In genomic region chr7:16942861-16943260, GRCm38 (mm10) we compare ENCODE assay signal across 24 mouse cellular contexts. TPM values are rescaled to one million over a fixed set of nuclear protein-coding genes. Genes with fewer than 3 reads are reported as not detected.
A peak's percentile ranks its signal among the peaks of the same experiment; 100 is the strongest.
DNase-seq lines count a peak whose midpoint lies in the region; ATAC-seq and TF ChIP-seq lines count a peak whose summit lies in the region.
"Had no signal": no experiment of that assay in that cellular context is flagged by ENCODE, and none has a peak within 500 bp of the region (broad histone marks: within the 10 kb centered on the region; RNA-seq: fewer than 3 reads in every experiment).

No protein-coding gene starts in this region.

- DNase-seq in layer of hippocampus, adult 2 months (ENCODE audit: low spot score in 2 of 2), result no peak
- no peak for DNase-seq in layer of hippocampus, postnatal 10 days (ENCODE audit: low spot score in 2 of 2)
- peak; percentile 84 for DNase-seq in brain, embryonic 14.5 days (ENCODE audit: low read depth)
- DNase-seq in frontal cortex, postnatal 14 days (ENCODE audit: low spot score in 2 of 2), result no peak
- no peak for DNase-seq in Muller cell, postnatal 12 days (ENCODE audit: inconsistent ontology term)
- DNase-seq: adrenal gland, postnatal 25 days; cerebellum, adult 9-11 months; gastrocnemius, postnatal 10 days; heart, adult 2 months; kidney, adult 8-10 months; kidney, postnatal 25 days; layer of hippocampus, adult 9-11 months; right cerebral cortex, postnatal 25 days; thymus, postnatal 25 days had no signal

- no peak for ATAC-seq in hindbrain, embryonic 15.5 days (ENCODE audit: low FRiP score, low read depth)
- no peak for ATAC-seq in neural tube, embryonic 14.5 days (ENCODE audit: low read depth)
- ATAC-seq in megakaryocyte-erythroid progenitor cell, adult 5-6 weeks (replicated peaks; ENCODE audit: low FRiP score, low TSS enrichment, poor library complexity, severe bottlenecking), result no peak
- ATAC-seq: activated CD4-positive, CD25-positive, alpha-beta regulatory T cell, adult 4 months; Patski had no signal

- H3K4me3 ChIP-seq in layer of hippocampus, adult 2 months, result no peak overlapping the region
- no peak overlapping the region for H3K4me3 ChIP-seq in hindbrain, embryonic 15.5 days
- no peak overlapping the region for H3K4me3 ChIP-seq in neural tube, embryonic 14.5 days (ENCODE audit: low read depth, low read length)
- H3K4me3 ChIP-seq: heart, adult 2 months; heart, embryonic 15.5 days; limb, embryonic 12.5 days had no signal

- H3K27ac ChIP-seq in layer of hippocampus, adult 2 months, result peak overlapping the region; percentile 78
- peak overlapping the region; percentile 95 for H3K27ac ChIP-seq in hindbrain, embryonic 15.5 days (replicated peaks)
- peak overlapping the region; percentile 94 for H3K27ac ChIP-seq in neural tube, embryonic 14.5 days (ENCODE audit: low read depth, low read length)
- H3K27ac ChIP-seq: heart, adult 2 months; heart, embryonic 15.5 days; limb, embryonic 12.5 days; liver, embryonic 14.5 days; stomach, postnatal 0 days had no signal

- TF ChIP-seq CTCF in layer of hippocampus, adult 2 months (conservative IDR thresholded peaks at IDR 0.05), result no peak
- no peak for TF ChIP-seq CTCF in brain, embryonic 14.5 days (IDR thresholded peaks at IDR 0.05; ENCODE audit: borderline replicate concordance, extremely low read depth, insufficient read depth, insufficient read length)

- H3K27me3 ChIP-seq in hindbrain, embryonic 15.5 days, result no peaks in the 10 kb centered on the region
- H3K27me3 ChIP-seq in neural tube, embryonic 14.5 days (ENCODE audit: control insufficient read depth, insufficient read depth, low read length), result no peaks in the 10 kb centered on the region
- H3K27me3 ChIP-seq: Patski had no signal

- no peaks in the 10 kb centered on the region for H3K9me3 ChIP-seq in hindbrain, embryonic 15.5 days
- H3K9me3 ChIP-seq in neural tube, embryonic 14.5 days (ENCODE audit: control insufficient read depth, low read length), result no peaks in the 10 kb centered on the region
- H3K9me3 ChIP-seq: heart, embryonic 15.5 days; limb, embryonic 12.5 days had no signal

- H3K4me2 ChIP-seq in hindbrain, embryonic 15.5 days, result no peak overlapping the region
- H3K4me2 ChIP-seq in neural tube, embryonic 14.5 days (ENCODE audit: low read depth, low read length), result no peak overlapping the region
- H3K4me2 ChIP-seq: heart, embryonic 15.5 days; limb, embryonic 12.5 days had no signal

- H3K4me1 ChIP-seq in hindbrain, embryonic 15.5 days (replicated peaks), result peaks cover 78% of the 10 kb centered on the region
- peaks cover 27% of the 10 kb centered on the region for H3K4me1 ChIP-seq in neural tube, embryonic 14.5 days (ENCODE audit: control insufficient read depth, insufficient read depth, low read length)

- TF ChIP-seq POLR2A in brain, embryonic 14.5 days (IDR thresholded peaks at IDR 0.05; ENCODE audit: borderline replicate concordance, extremely low read depth, insufficient read depth, insufficient read length, poor library complexity, severe bottlenecking), result no peak

- H3K36me3 ChIP-seq in hindbrain, embryonic 15.5 days, result no peaks in the 10 kb centered on the region
- no peaks in the 10 kb centered on the region for H3K36me3 ChIP-seq in neural tube, embryonic 14.5 days (ENCODE audit: control insufficient read depth, insufficient read depth, low read length)
- H3K36me3 ChIP-seq: heart, embryonic 15.5 days; limb, embryonic 12.5 days had no signal

- H3K9ac ChIP-seq in hindbrain, embryonic 15.5 days, result no peak overlapping the region
- no peak overlapping the region for H3K9ac ChIP-seq in neural tube, embryonic 14.5 days (replicated peaks; ENCODE audit: low read depth, low read length)
- H3K9ac ChIP-seq: heart, embryonic 15.5 days; limb, embryonic 12.5 days; liver, embryonic 14.5 days had no signal

- WGBS in hindbrain, embryonic 15.5 days, result 22% methylated on average over 4 of the region's 4 CpGs
- WGBS in neural tube, embryonic 14.5 days, result 44% methylated on average over 4 of the region's 4 CpGs

RNA-seq across cellular contexts. Expression of gene Pnmal2, which starts 1.6 kb away (rescaled TPM):
- 100 to 1,000 TPM; 348 to 373 TPM for total RNA-seq in layer of hippocampus, adult 2 months (2021)
- total RNA-seq in layer of hippocampus, postnatal 10 days (2021), result 100 to 1,000 TPM; 229 to 232 TPM
- polyA plus RNA-seq in brain, embryonic 14.5 days (2012; rRNA removed), result 44.9 and 96.9 TPM in 2 replicates
- polyA plus RNA-seq in hindbrain, embryonic 15.5 days (2015; fragmentation: Nextera tagmentation; extraction: Ambion mirVana), result 142 and 150 TPM in 2 replicates
- 68.1 and 92.1 TPM in 2 replicates for polyA plus RNA-seq in neural tube, embryonic 14.5 days (2014; fragmentation: Nextera tagmentation; extraction: Ambion mirVana)
- total RNA-seq in megakaryocyte-erythroid progenitor cell, adult 5-6 weeks (2014; fragmentation: Nextera tagmentation), result not detected in 2 replicates
- total RNA-seq in megakaryocyte-erythroid progenitor cell, adult 5-6 weeks (2017), result not detected in 2 replicates
- total RNA-seq: megakaryocyte progenitor cell, adult 5-6 weeks had no signal
- polyA plus RNA-seq: activated CD4-positive, CD25-positive, alpha-beta regulatory T cell, adult 4 months had no signal

RNA-seq across cellular contexts. Expression of gene Pnmal1, which starts 16.6 kb away (rescaled TPM):
- total RNA-seq in layer of hippocampus, adult 2 months (2021), result 100 to 1,000 TPM; 103 to 121 TPM
- 10 to 100 TPM; 59.8 to 62.2 TPM for total RNA-seq in layer of hippocampus, postnatal 10 days (2021)
- polyA plus RNA-seq in brain, embryonic 14.5 days (2012; rRNA removed), result 28.0 and 34.5 TPM in 2 replicates
- 52.6 and 57.5 TPM in 2 replicates for polyA plus RNA-seq in hindbrain, embryonic 15.5 days (2015; fragmentation: Nextera tagmentation; extraction: Ambion mirVana)
- polyA plus RNA-seq in neural tube, embryonic 14.5 days (2014; fragmentation: Nextera tagmentation; extraction: Ambion mirVana), result 60.1 and 60.7 TPM in 2 replicates
- not detected in 2 replicates for total RNA-seq in megakaryocyte-erythroid progenitor cell, adult 5-6 weeks (2014; fragmentation: Nextera tagmentation)
- total RNA-seq in megakaryocyte-erythroid progenitor cell, adult 5-6 weeks (2017), result not detected in 2 replicates
- total RNA-seq: megakaryocyte progenitor cell, adult 5-6 weeks had no signal
- polyA plus RNA-seq: activated CD4-positive, CD25-positive, alpha-beta regulatory T cell, adult 4 months; Patski had no signal

RNA-seq across cellular contexts. Expression of gene Calm3, which starts 18.9 kb away (rescaled TPM):
- total RNA-seq in layer of hippocampus, adult 2 months (2021), result 1,000 to 10,000 TPM; 2,074 to 2,160 TPM
- 1,000 to 10,000 TPM; 2,090 to 2,190 TPM for total RNA-seq in layer of hippocampus, postnatal 10 days (2021)
- 580 and 837 TPM in 2 replicates for polyA plus RNA-seq in brain, embryonic 14.5 days (2012; rRNA removed)
- polyA plus RNA-seq in hindbrain, embryonic 15.5 days (2015; fragmentation: Nextera tagmentation; extraction: Ambion mirVana), result 382 and 391 TPM in 2 replicates
- 412 and 503 TPM in 2 replicates for polyA plus RNA-seq in neural tube, embryonic 14.5 days (2014; fragmentation: Nextera tagmentation; extraction: Ambion mirVana)
- 291 and 377 TPM in 2 replicates for total RNA-seq in megakaryocyte-erythroid progenitor cell, adult 5-6 weeks (2014; fragmentation: Nextera tagmentation)
- total RNA-seq in megakaryocyte-erythroid progenitor cell, adult 5-6 weeks (2017), result 512 and 515 TPM in 2 replicates

RNA-seq across cellular contexts. Expression of gene Ptgir, which starts 36.6 kb away (rescaled TPM):
- under 1 TPM; 0.10 to 0.20 TPM for total RNA-seq in layer of hippocampus, adult 2 months (2021)
- total RNA-seq in layer of hippocampus, postnatal 10 days (2021), result not detected
- polyA plus RNA-seq in brain, embryonic 14.5 days (2012; rRNA removed), result 0.47 and 0.75 TPM in 2 replicates
- polyA plus RNA-seq in hindbrain, embryonic 15.5 days (2015; fragmentation: Nextera tagmentation; extraction: Ambion mirVana), result 0.13 and 0.52 TPM in 2 replicates
- polyA plus RNA-seq in neural tube, embryonic 14.5 days (2014; fragmentation: Nextera tagmentation; extraction: Ambion mirVana), result 1.2 TPM in 1 of 2 replicates, not detected in the other
- total RNA-seq in megakaryocyte-erythroid progenitor cell, adult 5-6 weeks (2014; fragmentation: Nextera tagmentation), result not detected in 2 replicates
- total RNA-seq in megakaryocyte-erythroid progenitor cell, adult 5-6 weeks (2017), result not detected in 2 replicates
- polyA plus RNA-seq: Patski had no signal

RNA-seq across cellular contexts. Expression of gene Gm42372, which starts 40.0 kb away (rescaled TPM):
- total RNA-seq in layer of hippocampus, adult 2 months (2021), result 10 to 100 TPM; 52.3 to 55.5 TPM
- total RNA-seq in layer of hippocampus, postnatal 10 days (2021), result 10 to 100 TPM; 42.9 to 44.8 TPM
- 5.2 and 19.6 TPM in 2 replicates for polyA plus RNA-seq in brain, embryonic 14.5 days (2012; rRNA removed)
- polyA plus RNA-seq in hindbrain, embryonic 15.5 days (2015; fragmentation: Nextera tagmentation; extraction: Ambion mirVana), result 5.9 and 6.0 TPM in 2 replicates
- 7.4 and 10.1 TPM in 2 replicates for polyA plus RNA-seq in neural tube, embryonic 14.5 days (2014; fragmentation: Nextera tagmentation; extraction: Ambion mirVana)
- 0.28 and 0.35 TPM in 2 replicates for total RNA-seq in megakaryocyte-erythroid progenitor cell, adult 5-6 weeks (2014; fragmentation: Nextera tagmentation)
- total RNA-seq in megakaryocyte-erythroid progenitor cell, adult 5-6 weeks (2017), result not detected in 2 replicates
- total RNA-seq: heart, adult 2 months had no signal
- polyA plus RNA-seq: heart, adult 2 months had no signal

Comparison
In these comparisons a context has a peak if more than half of its experiments do, and no peak if none do; other contexts are left out.
1. RNA of gene Pnmal2, which starts 1.6 kb away (total RNA-seq): 348 to 373 TPM in layer of hippocampus, adult 2 months and 229 to 232 TPM in layer of hippocampus, postnatal 10 days; not detected in megakaryocyte-erythroid progenitor cell, adult 5-6 weeks; every median in the first group is over 100 times any median in the second.
2. RNA of gene Pnmal1, which starts 16.6 kb away (total RNA-seq): 103 to 121 TPM in layer of hippocampus, adult 2 months and 59.8 to 62.2 TPM in layer of hippocampus, postnatal 10 days; not detected in megakaryocyte-erythroid progenitor cell, adult 5-6 weeks; every median in the first group is over 10 times any median in the second.
3. RNA of gene Calm3, which starts 18.9 kb away (total RNA-seq): 2,090 to 2,190 TPM in layer of hippocampus, postnatal 10 days and 2,074 to 2,160 TPM in layer of hippocampus, adult 2 months; 291 to 515 TPM in megakaryocyte-erythroid progenitor cell, adult 5-6 weeks; every median in the first group is over 4 times any median in the second.
4. Peak in every context shown above with its lines, with median percentiles within 50 percentile points of each other: H3K27ac ChIP-seq.